Mouse (Mus musculus) common myeloid progenitor, adult 5-6 weeks (primary cell): ENCODE data around the gene Cfap58. TPM values are rescaled to one million over a fixed set of nuclear protein-coding genes. Genes with fewer than 3 reads are reported as not detected.

Source experiments
- ATAC-seq: replicated peaks from 2 replicates; pipeline ENCODE4 v1.8.0; 2016; ENCODE audit warnings: low read depth, mild to moderate bottlenecking, moderate TSS enrichment, inconsistent platforms; ENCODE audit not compliant: poor library complexity, severe bottlenecking
- total RNA-seq: library from RNA; stranded (forward); fragments of 200-1000, 187-1606 nt; gene quantifications from 2 replicates; pipeline ENCODE4 v1.2.3, GENCODE M21; 2017

Gene Cfap58
- total RNA-seq, 1 experiment from 2014 or later = not detected

DNA sequence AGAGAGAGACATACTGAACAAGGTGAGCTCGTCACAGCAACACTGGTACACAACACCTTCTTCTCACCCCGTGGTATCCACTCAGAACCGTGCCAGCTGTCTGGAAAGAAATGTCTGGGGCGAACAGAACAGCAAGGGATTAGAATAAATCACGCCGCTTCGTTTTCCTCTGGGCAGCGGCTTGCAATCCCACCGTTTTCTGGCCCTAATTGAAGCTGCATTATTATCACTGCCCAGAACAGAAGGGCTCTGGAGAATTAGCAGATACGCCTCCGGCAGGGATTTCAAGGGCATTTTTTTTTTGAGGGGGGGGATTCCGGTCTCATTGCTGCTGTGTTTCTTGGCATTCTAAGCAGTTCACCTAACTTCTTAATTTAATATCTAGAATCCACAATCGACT lies 20.7 kb downstream of the Cfap58 start:
- ATAC-seq = no peak

DNA sequence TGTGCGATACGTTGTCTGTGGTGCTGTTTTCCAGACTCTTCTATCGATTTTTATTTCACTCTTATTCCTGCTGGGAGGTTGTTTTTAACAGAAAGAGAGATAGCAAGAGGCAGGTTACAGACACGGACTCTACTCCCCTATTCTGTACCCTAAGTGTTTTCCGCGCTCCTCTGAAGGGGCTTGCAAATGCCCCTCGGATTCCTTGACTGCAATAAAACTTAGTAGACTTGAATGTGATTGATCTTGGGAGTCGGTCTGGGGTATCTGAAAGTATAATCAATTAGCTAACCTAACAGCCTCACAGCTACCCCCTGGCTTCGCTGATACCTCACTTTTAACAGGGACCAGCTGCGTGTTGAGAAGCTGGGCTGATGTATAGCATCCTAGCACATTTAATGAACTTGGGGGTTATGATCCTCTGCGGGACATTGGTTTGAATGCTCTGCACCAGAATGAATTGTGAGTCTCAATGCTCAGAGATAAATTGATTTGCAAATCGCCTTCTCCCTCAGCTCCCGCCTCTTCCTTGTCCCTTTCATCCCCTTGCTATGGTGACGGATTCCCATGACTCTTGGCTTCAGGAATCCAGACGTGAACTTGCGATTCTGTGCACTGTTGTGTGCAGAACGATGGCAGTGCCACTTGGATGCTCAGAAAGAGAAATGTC lies 31.7 kb downstream of the Cfap58 start:
- ATAC-seq = no peak

DNA sequence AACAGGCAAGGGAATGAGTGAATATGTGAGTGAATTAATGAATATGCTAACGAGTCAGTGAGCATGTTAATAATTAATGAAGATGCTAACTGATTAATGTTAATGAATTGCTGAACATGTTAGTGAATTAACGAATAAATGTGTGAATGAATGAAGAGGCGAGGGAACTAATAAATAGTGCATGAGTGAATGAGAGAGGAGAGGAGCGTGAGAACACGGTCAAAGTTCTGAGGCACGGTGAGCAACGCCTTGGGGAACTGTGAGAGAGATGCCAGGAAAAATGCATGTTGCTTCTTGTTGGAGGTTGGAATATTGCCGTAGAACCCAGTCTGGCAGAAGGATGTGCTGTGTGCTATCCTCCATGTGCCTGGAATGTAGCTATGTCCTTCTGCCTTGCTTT lies 33.6 kb downstream of the Cfap58 start:
- ATAC-seq = no peak

DNA sequence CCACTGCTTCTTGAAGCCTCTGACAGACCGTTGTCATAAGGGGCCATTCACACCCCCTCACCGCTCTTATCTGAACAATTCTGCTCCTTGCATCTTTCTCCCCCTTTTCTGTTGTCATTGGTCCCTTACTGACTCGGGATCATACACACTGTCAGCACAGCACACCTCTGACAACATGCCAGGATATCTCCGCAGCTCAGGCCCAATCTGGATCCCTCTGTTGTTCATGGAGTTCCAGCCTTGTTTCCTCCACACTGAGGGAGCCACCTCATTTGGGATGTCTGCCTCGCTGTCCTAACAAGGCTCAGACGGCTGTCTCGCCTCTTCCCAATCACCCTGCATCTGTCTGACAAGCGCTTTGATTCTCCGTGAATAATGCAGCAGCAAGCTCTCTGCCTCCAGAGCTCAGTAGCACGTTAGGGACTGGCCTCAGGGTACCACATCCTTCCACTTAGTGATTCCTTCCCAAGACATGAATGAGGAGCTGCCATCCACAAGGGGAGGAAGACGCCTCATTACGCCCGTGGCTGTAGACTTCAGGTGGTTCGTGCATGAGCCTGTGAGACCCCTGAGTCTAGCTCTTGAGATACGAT lies 40.7 kb downstream of the Cfap58 start:
- ATAC-seq = no peak

DNA sequence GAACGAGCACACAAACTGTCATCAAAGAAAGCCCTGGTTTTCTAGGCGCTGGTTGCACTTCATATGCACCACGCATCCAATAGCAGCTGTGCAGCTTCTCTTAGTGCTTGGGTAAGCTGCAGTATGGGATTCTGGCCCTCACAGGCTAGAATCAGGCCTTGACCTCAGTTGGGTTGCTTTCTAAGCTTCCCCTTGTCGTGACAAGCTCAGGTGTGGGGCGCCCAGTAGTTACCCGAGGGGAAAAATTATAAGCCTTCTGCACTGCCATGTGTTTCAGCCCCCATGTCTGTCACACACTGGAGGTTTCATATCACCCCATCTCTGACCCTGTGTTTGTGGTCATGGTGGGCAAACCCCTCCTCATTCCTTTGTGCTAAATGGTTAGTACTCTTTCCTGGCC lies 42.0 kb downstream of the Cfap58 start:
- ATAC-seq = no peak

DNA sequence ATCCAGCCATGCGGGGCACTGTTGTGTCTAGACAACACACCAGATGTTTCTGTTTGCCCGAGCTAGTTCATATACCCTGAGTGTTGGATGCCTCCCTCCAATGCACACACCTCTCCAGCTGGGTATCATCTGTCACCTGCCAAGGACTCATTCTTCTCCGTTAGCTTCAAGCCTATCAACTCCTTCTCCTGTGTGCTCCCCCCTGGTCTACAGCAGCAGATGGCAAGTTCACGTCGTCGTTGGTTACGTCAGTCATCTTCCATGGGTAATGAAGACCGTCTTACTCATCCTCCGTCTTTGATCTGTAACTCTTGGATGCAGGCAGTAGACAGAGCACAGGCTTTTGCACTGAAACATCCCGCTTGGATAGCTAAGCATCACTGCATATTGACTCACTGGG lies 42.8 kb downstream of the Cfap58 start:
- ATAC-seq = no peak

DNA sequence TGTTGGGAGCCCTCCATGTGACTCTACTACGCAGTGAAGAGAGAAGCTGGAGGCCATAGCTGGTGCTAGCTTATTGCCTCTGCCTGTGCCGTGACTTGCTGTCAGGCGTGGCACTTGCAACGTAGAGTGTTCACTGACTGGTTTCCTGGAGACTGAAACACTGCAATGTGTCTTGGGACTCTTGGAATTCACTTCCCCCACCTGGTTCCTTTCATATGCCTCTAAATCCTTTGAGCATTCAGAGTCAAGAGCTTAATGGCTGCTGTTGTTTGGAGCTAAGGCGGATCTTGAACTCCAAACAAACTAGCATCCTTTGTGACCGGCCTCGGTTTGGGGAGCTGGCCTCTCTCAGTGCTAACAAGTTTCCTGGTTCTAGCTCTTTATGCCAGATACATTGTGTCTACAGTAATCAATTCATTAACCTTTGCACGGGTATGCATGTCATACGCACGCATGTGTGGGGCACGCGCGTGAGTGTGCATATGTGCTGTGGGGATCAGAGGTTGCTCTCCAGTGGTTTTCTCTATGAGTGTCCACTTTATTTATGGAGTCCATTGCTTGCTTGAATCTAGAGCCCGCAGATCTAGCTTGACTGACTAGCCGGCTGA lies 48.2 kb downstream of the Cfap58 start:
- no peak for ATAC-seq

DNA sequence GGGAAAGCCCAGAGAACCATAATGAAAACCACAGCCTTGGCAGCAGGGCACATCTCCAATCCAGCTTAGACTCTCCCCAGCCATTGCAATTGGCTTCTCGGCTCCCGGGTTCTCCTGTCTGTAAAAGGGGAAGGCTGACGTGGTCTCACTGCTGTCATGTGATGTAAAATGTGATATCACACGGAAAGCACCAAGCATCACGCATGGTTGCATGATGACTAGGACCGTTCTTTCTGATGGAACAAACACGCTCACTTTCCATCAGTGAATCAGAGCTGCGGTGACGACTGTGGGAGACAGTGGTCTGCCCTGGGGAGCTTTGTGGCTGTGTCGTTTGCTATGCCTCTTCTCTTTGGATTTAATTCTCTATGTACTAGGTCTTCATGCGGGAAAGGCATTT lies 50.5 kb downstream of the Cfap58 start:
- ATAC-seq = no peak

DNA sequence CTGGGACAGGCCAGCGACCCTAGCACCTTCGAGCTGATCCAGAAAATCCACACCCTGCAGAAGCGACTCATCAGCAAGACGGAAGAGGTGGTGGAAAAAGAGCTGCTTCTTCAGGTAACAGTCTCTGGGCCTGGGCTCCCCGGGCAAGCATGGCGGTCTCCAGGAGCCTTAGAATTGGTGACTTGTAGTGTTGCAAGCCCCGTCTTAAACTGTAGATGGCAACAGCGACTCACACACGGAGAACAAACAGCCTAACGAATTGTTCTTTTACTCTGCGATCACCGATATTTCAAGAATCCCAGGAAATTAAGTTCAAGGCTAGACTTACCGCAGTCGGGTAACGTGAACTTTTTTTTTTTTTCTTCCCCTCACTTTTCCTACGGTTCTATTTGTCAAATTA lies 51.0 kb downstream of the Cfap58 start:
- peak; percentile 65; the same call in 1 of the 2 replicates for ATAC-seq

DNA sequence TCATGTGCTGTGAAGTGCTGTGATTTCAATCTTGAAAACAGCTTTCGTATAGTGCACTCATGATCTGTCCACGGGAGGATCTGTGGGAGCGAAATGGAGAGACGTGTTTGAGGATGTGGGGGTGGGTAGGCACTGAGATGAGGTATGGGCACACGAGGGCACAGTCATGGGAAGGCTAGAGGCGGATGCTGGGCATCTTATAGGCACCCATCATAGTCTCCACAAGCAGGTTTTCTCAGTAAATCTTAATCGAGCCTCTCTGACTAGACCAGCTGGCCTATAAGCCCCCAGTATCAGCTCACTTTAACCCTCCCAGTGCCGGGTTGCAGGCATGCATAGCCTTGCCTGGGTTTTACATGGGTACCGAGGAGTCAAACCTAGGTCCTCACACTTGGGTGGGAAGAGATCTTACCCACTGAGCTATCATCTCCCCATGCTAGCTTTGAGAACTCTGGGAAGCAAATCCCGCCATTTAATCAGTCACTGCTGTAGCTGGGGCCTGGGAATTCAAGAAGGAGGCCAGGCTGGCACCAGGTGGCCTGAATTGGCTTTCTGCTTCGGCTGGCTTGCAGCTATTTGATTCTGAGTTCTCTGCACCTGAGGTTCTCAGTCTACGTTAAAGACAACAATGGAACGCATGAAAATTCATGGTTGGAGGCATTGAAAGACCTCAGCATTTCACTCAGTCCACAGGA lies 51.6 kb downstream of the Cfap58 start:
- ATAC-seq = no peak

DNA sequence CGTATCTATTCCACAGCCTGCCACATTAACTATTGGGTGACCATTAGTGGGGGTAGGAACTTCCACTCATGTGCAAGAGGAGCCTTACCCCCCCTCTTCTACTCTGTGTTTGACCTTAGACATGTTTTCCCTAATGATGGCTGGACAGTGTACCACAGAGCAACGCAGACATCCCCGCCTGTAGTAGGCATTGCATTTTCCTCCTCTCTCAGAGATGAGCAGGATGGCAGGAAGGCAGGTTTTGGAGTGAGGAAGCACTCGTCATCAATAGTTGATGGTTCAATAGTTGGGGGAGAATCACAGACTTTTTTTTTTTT lies 52.1 kb downstream of the Cfap58 start:
- no peak for ATAC-seq

DNA sequence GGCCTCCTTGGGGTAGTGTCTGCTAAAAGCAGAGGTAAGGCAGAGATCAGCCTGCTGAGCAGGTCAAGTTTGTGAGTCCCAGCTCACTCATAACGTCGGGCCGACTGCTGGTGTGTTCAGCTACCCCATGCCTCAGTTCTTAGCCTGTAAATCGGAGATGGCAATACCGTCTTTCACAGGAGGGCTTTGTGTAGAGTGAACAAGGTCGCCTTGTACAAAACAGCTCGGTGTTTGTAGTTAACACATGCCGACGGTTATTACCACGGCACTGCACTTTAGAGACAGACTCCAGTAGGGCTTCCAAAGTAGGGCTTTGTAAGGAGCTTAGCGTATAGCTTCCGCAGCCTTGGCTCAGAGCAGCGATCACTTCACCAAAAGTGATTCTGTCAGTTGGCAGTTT lies 63.8 kb downstream of the Cfap58 start:
- ATAC-seq = no peak

DNA sequence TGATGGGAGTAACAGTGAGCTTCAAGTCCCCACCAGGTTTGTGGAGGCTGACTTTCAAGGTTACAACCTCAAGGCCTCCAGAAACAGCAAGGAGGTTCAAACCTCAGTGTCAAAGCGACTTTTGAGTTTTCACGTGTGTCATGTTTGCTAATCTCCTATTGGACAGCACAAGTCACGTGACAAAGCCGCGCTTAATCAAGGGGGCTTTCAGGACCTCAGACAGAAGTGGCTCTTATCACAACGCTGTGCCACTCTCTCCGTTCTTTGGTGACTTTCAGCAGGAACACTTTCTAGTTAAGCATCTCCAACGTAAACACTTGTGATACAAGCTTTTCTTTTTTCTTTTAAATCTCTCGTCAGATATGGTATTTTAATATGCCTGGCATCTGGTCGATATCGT lies 64.3 kb downstream of the Cfap58 start:
- no peak for ATAC-seq

DNA sequence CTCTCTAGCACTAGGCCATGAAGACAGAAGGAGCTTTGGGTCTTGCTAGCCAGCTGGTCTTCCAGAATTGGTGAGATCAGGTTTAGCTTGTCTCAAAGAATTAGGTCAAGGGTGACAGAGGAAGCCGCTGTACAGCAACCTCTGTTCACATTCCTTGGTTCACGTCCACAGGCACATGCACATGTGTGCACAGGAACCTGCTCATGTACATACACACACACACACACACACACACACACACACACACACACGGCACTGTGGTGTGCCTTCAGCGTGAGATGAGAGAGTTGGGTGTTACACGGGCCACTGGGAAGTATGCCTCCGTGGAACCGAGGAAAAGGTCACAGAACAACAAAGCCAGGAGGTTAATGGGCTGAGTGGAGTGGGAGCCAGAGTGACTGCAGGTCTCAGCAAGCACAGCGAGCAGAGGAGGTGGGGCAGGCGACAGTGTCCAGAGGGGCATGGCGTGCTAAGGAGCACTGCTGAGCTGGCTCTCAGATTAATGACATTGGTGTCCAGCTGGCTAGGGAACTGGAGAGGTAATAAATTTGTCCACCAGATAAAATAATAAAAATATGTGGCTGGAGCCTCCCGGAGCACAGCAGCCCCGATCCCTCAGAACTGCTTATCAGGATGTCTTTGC lies 71.4 kb downstream of the Cfap58 start:
- no peak for ATAC-seq

DNA sequence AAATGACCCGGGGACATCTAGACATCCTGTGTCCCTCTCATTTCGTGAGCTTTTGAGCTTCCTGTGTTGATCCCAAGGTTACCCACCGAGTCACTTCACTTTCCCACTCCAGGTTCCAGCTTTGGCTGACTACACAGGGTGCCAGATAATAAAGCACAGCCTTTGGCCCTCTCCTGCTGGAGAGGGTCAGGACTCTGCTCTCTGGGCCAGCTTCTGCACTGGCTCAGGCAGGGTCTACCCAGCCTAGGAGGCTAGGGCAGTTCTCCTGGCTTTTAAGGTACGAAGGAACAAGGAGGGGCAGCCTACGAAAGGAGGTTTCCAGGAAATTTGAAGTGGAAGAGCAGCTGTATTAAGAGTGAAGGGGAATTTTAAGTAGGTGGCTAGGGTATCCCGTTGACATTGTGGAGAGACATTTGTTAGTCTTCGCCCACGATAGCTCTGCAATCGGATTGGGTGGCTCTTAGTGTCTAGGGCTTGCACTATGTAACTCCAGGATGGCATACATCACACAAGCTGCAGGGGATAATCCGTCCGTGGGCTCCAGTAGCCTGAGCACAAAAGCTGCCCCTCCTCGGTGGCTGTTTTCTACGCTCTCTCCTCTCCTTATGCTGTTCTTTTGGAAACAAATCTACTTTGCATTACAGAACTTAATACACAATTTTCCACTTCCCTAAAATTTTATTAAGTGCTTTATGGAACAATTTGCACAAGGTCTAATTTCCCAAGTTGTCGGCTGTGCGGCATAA lies 72.3 kb downstream of the Cfap58 start:
- ATAC-seq = no peak

DNA sequence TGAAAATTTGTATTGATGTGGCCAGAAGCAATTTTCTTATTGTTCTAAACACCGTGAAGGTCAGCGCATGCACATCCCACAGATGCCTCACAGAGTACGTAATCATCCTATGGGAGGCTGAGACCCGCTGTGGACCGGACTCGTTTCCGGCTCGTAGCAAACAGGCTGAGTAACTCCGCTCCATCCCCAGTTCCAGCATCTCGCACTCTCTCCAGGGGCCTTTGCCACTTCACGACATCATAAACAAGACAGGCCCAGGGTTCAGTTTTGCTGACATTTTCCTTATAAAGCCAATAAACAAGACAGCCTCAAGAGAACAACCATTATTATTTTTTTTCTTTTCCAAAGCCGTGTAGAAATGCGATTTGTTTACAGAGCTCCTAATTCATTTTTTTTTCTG lies 82.6 kb downstream of the Cfap58 start:
- no peak for ATAC-seq

DNA sequence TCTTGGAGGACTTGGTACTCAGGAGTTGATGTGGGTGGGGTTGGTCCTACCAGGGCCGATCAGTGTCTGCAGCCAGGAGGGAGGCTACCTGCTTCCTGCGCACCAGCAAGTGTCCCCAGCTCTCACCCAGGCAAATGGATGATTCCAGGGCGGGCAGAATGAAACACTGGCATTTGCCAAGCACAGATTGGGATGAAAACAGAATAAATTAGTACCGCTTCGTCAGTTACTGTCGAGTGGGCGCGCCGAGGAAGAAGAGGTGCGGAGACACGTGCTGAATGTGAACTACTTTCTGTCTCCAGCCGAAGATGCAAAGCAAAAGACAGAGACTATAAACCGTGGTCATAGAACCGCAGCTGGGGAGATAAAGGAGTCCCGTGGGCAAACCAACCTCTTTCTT lies 84.0 kb downstream of the Cfap58 start:
- no peak for ATAC-seq

DNA sequence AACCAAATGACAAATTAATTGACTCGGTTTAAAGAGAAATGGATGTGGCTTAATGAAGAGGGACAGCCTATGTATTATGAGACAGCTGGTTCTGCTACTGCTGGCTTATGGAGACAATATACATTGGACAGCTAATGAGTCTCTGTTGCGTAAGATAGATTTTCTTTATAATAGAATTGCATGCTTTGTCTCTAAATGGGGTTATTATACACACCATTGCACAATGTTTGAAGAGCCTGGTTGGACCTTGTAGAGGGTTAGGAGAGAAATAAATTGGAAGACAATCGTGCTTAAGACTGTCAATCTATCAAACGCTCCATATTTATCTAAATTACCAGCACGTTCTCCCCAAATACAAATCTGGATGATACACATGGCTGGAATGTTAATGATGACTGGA lies 85.3 kb downstream of the Cfap58 start:
- no peak for ATAC-seq

DNA sequence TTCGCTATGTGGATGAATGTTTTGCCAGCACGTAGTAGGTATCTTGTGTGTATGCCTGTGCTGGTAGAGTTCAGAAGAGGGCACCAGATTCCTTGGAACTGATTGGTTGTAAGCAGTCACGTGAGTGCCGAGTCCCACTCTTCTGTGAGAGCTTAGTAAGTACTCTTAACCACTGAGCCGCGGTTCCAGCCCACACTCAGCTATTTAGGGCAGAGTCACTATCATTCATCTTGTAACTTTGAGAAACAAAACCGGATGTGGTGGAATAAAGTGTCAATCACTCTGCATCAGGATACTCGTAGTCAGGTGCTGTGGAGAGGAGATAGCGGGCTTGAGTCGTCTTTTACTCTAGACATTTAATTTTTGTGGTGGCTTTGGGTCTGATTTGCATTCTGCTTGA lies 86.3 kb downstream of the Cfap58 start:
- peak; percentile 92 for ATAC-seq

DNA sequence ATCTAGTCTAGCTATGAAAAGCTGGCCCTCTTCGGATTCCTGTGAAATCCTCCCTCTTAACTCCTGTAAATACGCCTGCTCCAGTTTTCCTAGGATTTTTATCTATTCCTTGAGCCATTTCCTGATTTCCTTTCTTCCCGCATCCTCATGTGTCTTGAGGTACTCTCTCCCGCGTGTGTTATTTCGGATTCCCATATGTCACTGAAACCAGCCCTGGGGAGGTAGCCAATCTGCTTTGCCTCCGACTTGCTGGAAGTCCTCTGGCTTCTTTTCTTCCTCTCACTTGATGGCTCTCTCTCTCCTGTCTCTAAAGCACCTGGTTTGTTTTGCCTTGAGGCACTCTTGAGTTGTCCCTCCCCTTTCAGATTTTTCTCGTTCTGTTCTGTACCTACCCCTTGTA lies 87.9 kb downstream of the Cfap58 start:
- no peak for ATAC-seq
